Mouse (Mus musculus): ENCODE data around the gene Loxl1.
"Not testable (repeated sequence)": the region's sequence is repeated elsewhere in the genome, so short reads cannot be mapped to it uniquely, and the experiment has no call there.

GRCm38 (mm10) chr9:58250730-58251129, 62.3 kb downstream of the Loxl1 start:
- not testable (repeated sequence) for TF ChIP-seq GATA1 (IDR thresholded peaks at IDR 0.05; ENCODE audit: borderline replicate concordance, low read length); CTCF (IDR thresholded peaks at IDR 0.05; ENCODE audit: low read depth, low read length)
